Mouse (Mus musculus): ENCODE data around the gene Arl3. TPM values are rescaled to one million over a fixed set of nuclear protein-coding genes. Genes with fewer than 3 reads are reported as not detected.
A peak's percentile ranks its signal among the peaks of the same experiment; 100 is the strongest.

Gene Arl3
- polyA plus RNA-seq, 1 experiment from 2014 or later: 39.6 TPM

GRCm38 (mm10) chr19:46484518-46484917 lies 88.5 kb downstream of the Arl3 start:
- peak; percentile 64 for DNase-seq (ENCODE audit: low spot score)
- Histone ChIP-seq H3K9ac (ENCODE audit: low read length) (peak overlapping the region; percentile 31), H3K27me3 (ENCODE audit: control insufficient read depth, insufficient read depth, low read length) (no peaks in the 10 kb centered on the region), H3K9me3 (ENCODE audit: control insufficient read depth, low read length) (no peaks in the 10 kb centered on the region), H3K4me2 (replicated peaks; ENCODE audit: low read depth) (no peak overlapping the region), H3K36me3 (ENCODE audit: control insufficient read depth, insufficient read depth, low read length) (peaks cover 7% of the 10 kb centered on the region; the same call in 1 of the 2 replicates), H3K4me1 (replicated peaks; ENCODE audit: control insufficient read depth, insufficient read depth) (peaks cover 36% of the 10 kb centered on the region), H3K27ac (replicated peaks) (peak overlapping the region; percentile 81), H3K4me3 (ENCODE audit: low read depth, low read length) (no peak overlapping the region)
- WGBS: 24% methylated on average over 5 of the region's 5 CpGs
- TF ChIP-seq CTCF (IDR thresholded peaks at IDR 0.05; ENCODE audit: low read depth): no peak
- TF ChIP-seq EP300 (optimal IDR thresholded peaks at IDR 0.05): no peak
- ATAC-seq (ENCODE audit: low FRiP score, low TSS enrichment): peak; percentile 16

- H3K27me3 ChIP-seq (ENCODE audit: control insufficient read depth, insufficient read depth, low read length): no peaks in the 10 kb centered on the region
- H3K4me1 ChIP-seq (replicated peaks; ENCODE audit: control insufficient read depth, insufficient read depth): peaks cover 39% of the 10 kb centered on the region
- ATAC-seq (ENCODE audit: low FRiP score, low TSS enrichment): no peak
- no peaks in the 10 kb centered on the region for H3K9me3 ChIP-seq (ENCODE audit: control insufficient read depth, low read length)
- peak overlapping the region; percentile 31; the same call in 1 of the 2 replicates for H3K9ac ChIP-seq (ENCODE audit: low read length)
- H3K4me3 ChIP-seq (ENCODE audit: low read depth, low read length): no peak overlapping the region
- no peak for TF ChIP-seq EP300 (optimal IDR thresholded peaks at IDR 0.05)
- no peak for TF ChIP-seq CTCF (IDR thresholded peaks at IDR 0.05; ENCODE audit: low read depth)
- peak overlapping the region; percentile 81 for H3K27ac ChIP-seq (replicated peaks)
- WGBS: 67% methylated on average over 15 of the region's 15 CpGs
- DNase-seq (ENCODE audit: low spot score): no peak
- H3K36me3 ChIP-seq (ENCODE audit: control insufficient read depth, insufficient read depth, low read length): peaks cover 7% of the 10 kb centered on the region; the same call in 1 of the 2 replicates
- H3K4me2 ChIP-seq (replicated peaks; ENCODE audit: low read depth): 0 out of 2 replicates have a peak overlapping the region, but pooled peaks have one; percentile 5
Measured at GRCm38 (mm10) chr19:46483701-46484328, 89.2 kb downstream of the Arl3 start.

GRCm38 (mm10) chr19:46482896-46483516 lies 90.0 kb downstream of the Arl3 start:
- WGBS: 49% methylated on average over 17 of the region's 17 CpGs
- Histone ChIP-seq H3K4me2 (replicated peaks; ENCODE audit: low read depth) (no peak overlapping the region), H3K9ac (ENCODE audit: low read length) (no peak overlapping the region), H3K36me3 (ENCODE audit: control insufficient read depth, insufficient read depth, low read length) (peaks cover 7% of the 10 kb centered on the region; the same call in 1 of the 2 replicates), H3K27ac (replicated peaks) (peak overlapping the region; percentile 67; the same call in 1 of the 2 replicates), H3K27me3 (ENCODE audit: control insufficient read depth, insufficient read depth, low read length) (no peaks in the 10 kb centered on the region), H3K4me3 (ENCODE audit: low read depth, low read length) (no peak overlapping the region), H3K9me3 (ENCODE audit: control insufficient read depth, low read length) (no peaks in the 10 kb centered on the region), H3K4me1 (replicated peaks; ENCODE audit: control insufficient read depth, insufficient read depth) (peaks cover 43% of the 10 kb centered on the region)
- ATAC-seq (ENCODE audit: low FRiP score, low TSS enrichment) (no peak), DNase-seq (ENCODE audit: low spot score) (no peak)
- TF ChIP-seq CTCF (IDR thresholded peaks at IDR 0.05; ENCODE audit: low read depth) (peak; percentile 64), EP300 (optimal IDR thresholded peaks at IDR 0.05) (no peak)

GRCm38 (mm10) chr19:46481756-46482155 lies 91.2 kb downstream of the Arl3 start:
- no peak for ATAC-seq (ENCODE audit: low FRiP score, low TSS enrichment)
- peaks cover 2% of the 10 kb centered on the region; the same call in 1 of the 2 replicates for H3K36me3 ChIP-seq (ENCODE audit: control insufficient read depth, insufficient read depth, low read length)

GRCm38 (mm10) chr19:46481352-46481751 lies 91.6 kb downstream of the Arl3 start:
- 0 out of 2 replicates have a peak overlapping the region, but pooled peaks have one; percentile 15 for H3K4me2 ChIP-seq (replicated peaks; ENCODE audit: low read depth)
- H3K36me3 ChIP-seq (ENCODE audit: control insufficient read depth, insufficient read depth, low read length): peaks cover 2% of the 10 kb centered on the region; the same call in 1 of the 2 replicates
- H3K4me1 ChIP-seq (replicated peaks; ENCODE audit: control insufficient read depth, insufficient read depth): peaks cover 47% of the 10 kb centered on the region
- no peak for TF ChIP-seq EP300 (optimal IDR thresholded peaks at IDR 0.05)
- TF ChIP-seq CTCF (IDR thresholded peaks at IDR 0.05; ENCODE audit: low read depth): no peak
- H3K9ac ChIP-seq (ENCODE audit: low read length): no peak overlapping the region
- no peak overlapping the region for H3K4me3 ChIP-seq (ENCODE audit: low read depth, low read length)
- DNase-seq (ENCODE audit: low spot score) (no peak), ATAC-seq (ENCODE audit: low FRiP score, low TSS enrichment) (no peak)
- no peaks in the 10 kb centered on the region for H3K9me3 ChIP-seq (ENCODE audit: control insufficient read depth, low read length)
- H3K27ac ChIP-seq (replicated peaks): peak overlapping the region; percentile 90
- no peaks in the 10 kb centered on the region for H3K27me3 ChIP-seq (ENCODE audit: control insufficient read depth, insufficient read depth, low read length)
- 22% methylated on average over 3 of the region's 3 CpGs for WGBS

More at GRCm38 (mm10) chr19:46481756-46482155, 91.2 kb downstream of the Arl3 start:
- no peaks in the 10 kb centered on the region for H3K9me3 ChIP-seq (ENCODE audit: control insufficient read depth, low read length)
- DNase-seq (ENCODE audit: low spot score): no peak
- TF ChIP-seq EP300 (optimal IDR thresholded peaks at IDR 0.05) (no peak), CTCF (IDR thresholded peaks at IDR 0.05; ENCODE audit: low read depth) (no peak)
- no peak overlapping the region for H3K4me3 ChIP-seq (ENCODE audit: low read depth, low read length)
- no peak overlapping the region; the same call in 1 of the 2 replicates for H3K9ac ChIP-seq (ENCODE audit: low read length)
- peaks cover 47% of the 10 kb centered on the region for H3K4me1 ChIP-seq (replicated peaks; ENCODE audit: control insufficient read depth, insufficient read depth)
- peak overlapping the region; percentile 90 for H3K27ac ChIP-seq (replicated peaks)
- 8% methylated on average over 4 of the region's 4 CpGs for WGBS
- H3K27me3 ChIP-seq (ENCODE audit: control insufficient read depth, insufficient read depth, low read length): no peaks in the 10 kb centered on the region
- H3K4me2 ChIP-seq (replicated peaks; ENCODE audit: low read depth): no peak overlapping the region

Other genes with a start within 250 kb of the Arl3 start
- 44.9 and 59.2 TPM in 2 replicates for gene Psd, start 246.0 kb downstream of the Arl3 start, polyA plus RNA-seq (2015; fragmentation: Nextera tagmentation; extraction: Ambion mirVana)
- 13.2 and 14.8 TPM in 2 replicates for gene Fbxl15, start 245.0 kb downstream of the Arl3 start, polyA plus RNA-seq (2015; fragmentation: Nextera tagmentation; extraction: Ambion mirVana)
- gene Cuedc2, start 234.5 kb downstream of the Arl3 start, polyA plus RNA-seq (2015; fragmentation: Nextera tagmentation; extraction: Ambion mirVana): 75.3 and 77.5 TPM in 2 replicates
- 5.3 and 7.7 TPM in 2 replicates for gene Mfsd13a, start 232.1 kb downstream of the Arl3 start, polyA plus RNA-seq (2015; fragmentation: Nextera tagmentation; extraction: Ambion mirVana)
- 1.6 and 1.7 TPM in 2 replicates for gene 2310034G01Rik, start 222.9 kb downstream of the Arl3 start, polyA plus RNA-seq (2015; fragmentation: Nextera tagmentation; extraction: Ambion mirVana)
- gene Actr1a, start 177.4 kb downstream of the Arl3 start, polyA plus RNA-seq (2015; fragmentation: Nextera tagmentation; extraction: Ambion mirVana): 90.1 and 94.7 TPM in 2 replicates
- 9.5 and 9.9 TPM in 2 replicates for gene Sufu, start 176.3 kb downstream of the Arl3 start, polyA plus RNA-seq (2015; fragmentation: Nextera tagmentation; extraction: Ambion mirVana)
- gene Trim8, start 71.5 kb downstream of the Arl3 start, polyA plus RNA-seq (2015; fragmentation: Nextera tagmentation; extraction: Ambion mirVana): 15.1 and 16.4 TPM in 2 replicates
- gene Sfxn2, start 167 bp upstream of the Arl3 start, polyA plus RNA-seq (2015; fragmentation: Nextera tagmentation; extraction: Ambion mirVana): 9.4 and 10.0 TPM in 2 replicates
- 31.2 and 32.9 TPM in 2 replicates for gene Wbp1l, start 25.9 kb upstream of the Arl3 start, polyA plus RNA-seq (2015; fragmentation: Nextera tagmentation; extraction: Ambion mirVana)
- gene Cyp17a1, start 100.0 kb upstream of the Arl3 start, polyA plus RNA-seq (2015; fragmentation: Nextera tagmentation; extraction: Ambion mirVana): 0.12 TPM in 1 of 2 replicates, not detected in the other
- 15.6 and 17.0 TPM in 2 replicates for gene Borcs7, start 116.7 kb upstream of the Arl3 start, polyA plus RNA-seq (2015; fragmentation: Nextera tagmentation; extraction: Ambion mirVana)
- 17.0 and 17.7 TPM in 2 replicates for gene As3mt, start 134.3 kb upstream of the Arl3 start, polyA plus RNA-seq (2015; fragmentation: Nextera tagmentation; extraction: Ambion mirVana)
- gene Cnnm2, start 188.4 kb upstream of the Arl3 start, polyA plus RNA-seq (2015; fragmentation: Nextera tagmentation; extraction: Ambion mirVana): 2.0 and 2.1 TPM in 2 replicates

Measured in stomach, postnatal 0 days (tissue).